Mouse (Mus musculus): ENCODE results near the gene Amph. TPM values are rescaled to one million over a fixed set of nuclear protein-coding genes. Genes with fewer than 3 reads are reported as not detected.
A peak's percentile ranks its signal among the peaks of the same experiment; 100 is the strongest.

Gene Amph
- polyA plus RNA-seq, 1 experiment: 159 TPM

- WGBS: 34% methylated on average over 5 of the region's 5 CpGs
- peaks cover 11% of the 10 kb centered on the region; the same call in 1 of the 2 replicates for H3K4me1 ChIP-seq (ENCODE audit: control insufficient read depth, insufficient read depth, low read length)
- H3K27ac ChIP-seq (ENCODE audit: insufficient read depth, low read length): peak overlapping the region; percentile 7; the same call in 1 of the 2 replicates
- no peaks in the 10 kb centered on the region for H3K27me3 ChIP-seq (ENCODE audit: control insufficient read depth, insufficient read depth, low read length)
- no peak for TF ChIP-seq POLR2A (IDR thresholded peaks at IDR 0.05; ENCODE audit: borderline replicate concordance, insufficient read depth, low read length)
- TF ChIP-seq CTCF (IDR thresholded peaks at IDR 0.05; ENCODE audit: borderline replicate concordance, insufficient read depth, low read depth, low read length): no peak
- no peak overlapping the region for H3K4me3 ChIP-seq (replicated peaks; ENCODE audit: insufficient read depth, low read depth, low read length)
- peak in 1 of 2 experiments; percentile 47 for DNase-seq
These were observed 56.4 kb downstream of the Amph start for GRCm38 (mm10) chr13:19004406-19004805.

DNA sequence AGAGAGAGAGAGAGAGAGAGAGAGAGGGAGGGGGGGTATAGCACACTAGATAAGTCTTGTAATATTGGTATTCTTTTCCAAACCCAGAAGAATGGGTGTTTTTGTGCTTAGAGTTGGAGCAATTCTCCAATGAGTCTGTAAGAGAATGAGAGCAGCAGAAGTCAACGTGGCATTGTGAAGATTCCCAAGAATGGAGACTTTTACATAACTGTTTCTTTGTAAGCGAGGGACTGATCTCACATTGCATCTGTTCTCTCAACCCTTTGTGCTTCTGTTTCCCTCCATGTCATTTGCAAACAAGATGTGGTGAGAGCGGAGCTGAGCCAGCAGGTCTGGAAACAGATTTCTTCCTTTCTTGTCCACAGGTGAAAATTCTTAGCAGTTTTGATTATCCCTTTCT is 60.4 kb downstream of the Amph start:
- H3K27me3 ChIP-seq (ENCODE audit: control insufficient read depth, insufficient read depth, low read length): no peaks in the 10 kb centered on the region
- H3K4me3 ChIP-seq (replicated peaks; ENCODE audit: insufficient read depth, low read depth, low read length): no peak overlapping the region
- H3K27ac ChIP-seq (ENCODE audit: insufficient read depth, low read length): no peak overlapping the region
- TF ChIP-seq POLR2A (IDR thresholded peaks at IDR 0.05; ENCODE audit: borderline replicate concordance, insufficient read depth, low read length): no peak
- peaks cover 9% of the 10 kb centered on the region; the same call in 1 of the 2 replicates for H3K4me1 ChIP-seq (ENCODE audit: control insufficient read depth, insufficient read depth, low read length)
- 43% methylated on average over 3 of the region's 3 CpGs for WGBS
- DNase-seq: no peak

DNA sequence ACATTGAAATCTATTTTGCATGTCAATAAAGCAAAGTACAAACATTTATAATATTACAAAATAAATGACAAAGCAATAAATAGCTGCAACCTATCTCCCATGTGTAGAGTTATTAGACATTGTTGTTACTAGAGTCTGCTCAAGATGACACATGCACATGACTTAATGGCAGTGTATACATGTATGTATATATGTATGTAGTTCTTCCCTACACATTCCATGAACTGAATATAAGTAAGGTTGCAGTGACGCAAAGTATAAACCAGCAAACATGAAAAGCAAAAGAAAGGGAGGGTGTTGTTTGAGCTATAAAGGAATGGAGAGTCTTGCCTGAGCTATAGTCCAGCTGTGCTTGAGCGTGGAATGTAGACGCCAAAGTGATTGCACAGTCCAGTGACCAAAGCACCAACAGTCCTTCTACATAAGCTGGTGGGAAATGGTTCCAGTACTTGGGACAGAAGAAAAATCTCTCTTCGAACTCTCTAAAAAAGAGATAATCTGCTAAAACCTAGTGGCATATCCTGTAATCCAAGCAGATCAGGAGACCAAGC is 66.9 kb downstream of the Amph start:
- Histone ChIP-seq H3K4me1 (ENCODE audit: control insufficient read depth, insufficient read depth, low read length) (peaks cover 7% of the 10 kb centered on the region), H3K27ac (ENCODE audit: insufficient read depth, low read length) (no peak overlapping the region), H3K4me3 (replicated peaks; ENCODE audit: insufficient read depth, low read depth, low read length) (no peak overlapping the region), H3K27me3 (ENCODE audit: control insufficient read depth, insufficient read depth, low read length) (no peaks in the 10 kb centered on the region)
- no peak for DNase-seq
- WGBS: 92% methylated on average over 4 of the region's 4 CpGs
- no peak for TF ChIP-seq POLR2A (IDR thresholded peaks at IDR 0.05; ENCODE audit: borderline replicate concordance, insufficient read depth, low read length)
- no peak for TF ChIP-seq CTCF (IDR thresholded peaks at IDR 0.05; ENCODE audit: borderline replicate concordance, insufficient read depth, low read depth, low read length)

DNA sequence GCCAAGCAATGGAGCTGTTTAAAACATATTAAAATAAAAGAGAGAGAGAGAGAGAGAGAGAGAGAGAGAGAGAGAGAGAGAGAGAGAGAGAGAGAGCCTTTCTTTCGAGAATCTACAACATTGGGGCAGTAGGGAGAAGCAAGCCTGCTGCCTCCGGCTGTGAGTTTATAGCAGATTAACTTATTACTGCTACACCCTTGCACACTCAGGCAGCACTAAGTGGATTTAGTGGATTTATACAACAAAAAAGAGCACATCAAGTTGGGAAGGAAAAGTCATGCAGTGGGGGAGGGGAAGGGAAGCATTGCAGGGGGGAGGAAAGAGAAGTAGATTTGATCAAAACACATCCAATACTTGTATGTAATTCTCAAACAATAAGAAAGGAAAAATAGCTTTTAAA is 73.5 kb downstream of the Amph start:
- Histone ChIP-seq H3K27ac (ENCODE audit: insufficient read depth, low read length) (peak overlapping the region; percentile 50; the same call in 1 of the 2 replicates), H3K27me3 (ENCODE audit: control insufficient read depth, insufficient read depth, low read length) (no peaks in the 10 kb centered on the region), H3K4me3 (replicated peaks; ENCODE audit: insufficient read depth, low read depth, low read length) (no peak overlapping the region), H3K4me1 (ENCODE audit: control insufficient read depth, insufficient read depth, low read length) (peaks cover 29% of the 10 kb centered on the region)
- no peak for TF ChIP-seq POLR2A (IDR thresholded peaks at IDR 0.05; ENCODE audit: borderline replicate concordance, insufficient read depth, low read length)
- TF ChIP-seq CTCF (IDR thresholded peaks at IDR 0.05; ENCODE audit: borderline replicate concordance, insufficient read depth, low read depth, low read length): no peak
- 25% methylated on average over 2 of the region's 2 CpGs for WGBS
- no peak for DNase-seq

GRCm38 (mm10) chr13:19022310-19022709 is 74.3 kb downstream of the Amph start:
- Histone ChIP-seq H3K4me1 (ENCODE audit: control insufficient read depth, insufficient read depth, low read length) (peaks cover 35% of the 10 kb centered on the region), H3K27me3 (ENCODE audit: control insufficient read depth, insufficient read depth, low read length) (no peaks in the 10 kb centered on the region), H3K4me3 (replicated peaks; ENCODE audit: insufficient read depth, low read depth, low read length) (no peak overlapping the region), H3K27ac (ENCODE audit: insufficient read depth, low read length) (peak overlapping the region; percentile 66; the same call in 1 of the 2 replicates)
- peak; percentile 76 to 91 for DNase-seq
- TF ChIP-seq POLR2A (IDR thresholded peaks at IDR 0.05; ENCODE audit: borderline replicate concordance, insufficient read depth, low read length): no peak
- TF ChIP-seq CTCF (IDR thresholded peaks at IDR 0.05; ENCODE audit: borderline replicate concordance, insufficient read depth, low read depth, low read length): no peak
- 8% methylated on average over 3 of the region's 3 CpGs for WGBS

GRCm38 (mm10) chr13:19025091-19025688 is 77.2 kb downstream of the Amph start:
- Histone ChIP-seq H3K27ac (ENCODE audit: insufficient read depth, low read length) (peak overlapping the region; percentile 83), H3K4me3 (replicated peaks; ENCODE audit: insufficient read depth, low read depth, low read length) (no peak overlapping the region), H3K27me3 (ENCODE audit: control insufficient read depth, insufficient read depth, low read length) (no peaks in the 10 kb centered on the region), H3K4me1 (ENCODE audit: control insufficient read depth, insufficient read depth, low read length) (peaks cover 41% of the 10 kb centered on the region)
- TF ChIP-seq POLR2A (IDR thresholded peaks at IDR 0.05; ENCODE audit: borderline replicate concordance, insufficient read depth, low read length) (no peak), CTCF (IDR thresholded peaks at IDR 0.05; ENCODE audit: borderline replicate concordance, insufficient read depth, low read depth, low read length) (no peak)
- DNase-seq: peak; percentile 50 to 78
- WGBS: 5% methylated on average over 2 of the region's 2 CpGs

DNA sequence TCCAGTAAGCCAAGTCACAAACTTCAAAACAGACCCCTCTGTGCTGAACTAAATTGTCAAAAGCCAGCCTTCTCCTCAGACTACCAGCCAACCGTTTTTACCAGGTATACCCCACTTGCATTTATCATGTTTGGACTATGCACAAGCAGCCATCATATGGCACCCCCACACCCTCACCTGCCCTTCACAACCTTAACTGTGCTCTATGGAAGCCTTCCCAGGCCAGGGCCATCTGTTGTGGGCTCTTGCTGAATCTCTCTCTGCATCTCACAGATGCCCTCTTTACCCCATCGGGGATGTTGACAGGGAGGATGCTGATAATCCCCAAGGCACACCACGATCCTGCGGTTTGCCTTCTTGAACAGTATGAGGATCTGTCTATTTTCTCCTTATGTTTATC is 77.9 kb downstream of the Amph start:
- no peak overlapping the region for H3K4me3 ChIP-seq (replicated peaks; ENCODE audit: insufficient read depth, low read depth, low read length)
- peaks cover 41% of the 10 kb centered on the region for H3K4me1 ChIP-seq (ENCODE audit: control insufficient read depth, insufficient read depth, low read length)
- WGBS: 5% methylated on average over 4 of the region's 4 CpGs
- H3K27me3 ChIP-seq (ENCODE audit: control insufficient read depth, insufficient read depth, low read length): no peaks in the 10 kb centered on the region
- peak; percentile 76 to 86 for DNase-seq
- TF ChIP-seq POLR2A (IDR thresholded peaks at IDR 0.05; ENCODE audit: borderline replicate concordance, insufficient read depth, low read length) (no peak), CTCF (IDR thresholded peaks at IDR 0.05; ENCODE audit: borderline replicate concordance, insufficient read depth, low read depth, low read length) (no peak)
- H3K27ac ChIP-seq (ENCODE audit: insufficient read depth, low read length): peak overlapping the region; percentile 83

DNA sequence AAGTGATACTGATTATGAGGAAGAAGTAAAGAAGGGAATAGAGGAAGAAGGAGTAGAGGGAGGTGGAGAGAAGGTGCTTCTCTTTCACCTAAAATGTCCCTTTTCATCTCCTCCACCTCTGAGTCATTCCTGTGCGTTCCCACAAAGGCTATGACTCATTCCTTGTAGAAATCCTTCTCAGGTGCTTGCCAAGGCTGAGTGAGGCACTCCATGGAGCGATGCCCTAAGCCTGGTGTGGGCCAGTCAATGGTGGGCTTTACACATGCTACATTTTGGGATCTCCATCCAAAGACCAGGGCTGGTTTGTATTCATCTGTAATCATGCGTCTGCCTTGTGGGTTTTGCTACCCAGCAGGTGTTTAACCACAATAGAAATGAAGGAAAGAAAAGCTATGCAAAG is 78.9 kb downstream of the Amph start:
- 16% methylated on average over 3 of the region's 3 CpGs for WGBS

More for the DNA sequence above, 78.9 kb downstream of the Amph start:
- TF ChIP-seq CTCF (IDR thresholded peaks at IDR 0.05; ENCODE audit: borderline replicate concordance, insufficient read depth, low read depth, low read length): no peak
- no peak for TF ChIP-seq POLR2A (IDR thresholded peaks at IDR 0.05; ENCODE audit: borderline replicate concordance, insufficient read depth, low read length)
- peak; percentile 72 to 87 for DNase-seq
- H3K4me1 ChIP-seq (ENCODE audit: control insufficient read depth, insufficient read depth, low read length): peaks cover 42% of the 10 kb centered on the region; the same call in 1 of the 2 replicates
- no peaks in the 10 kb centered on the region for H3K27me3 ChIP-seq (ENCODE audit: control insufficient read depth, insufficient read depth, low read length)
- peak overlapping the region; percentile 83 for H3K27ac ChIP-seq (ENCODE audit: insufficient read depth, low read length)
- no peak overlapping the region for H3K4me3 ChIP-seq (replicated peaks; ENCODE audit: insufficient read depth, low read depth, low read length)

All from cerebellum, adult 2 months (tissue).